8 mouse cellular contexts compared by ENCODE assay signal in the genomic region with DNA sequence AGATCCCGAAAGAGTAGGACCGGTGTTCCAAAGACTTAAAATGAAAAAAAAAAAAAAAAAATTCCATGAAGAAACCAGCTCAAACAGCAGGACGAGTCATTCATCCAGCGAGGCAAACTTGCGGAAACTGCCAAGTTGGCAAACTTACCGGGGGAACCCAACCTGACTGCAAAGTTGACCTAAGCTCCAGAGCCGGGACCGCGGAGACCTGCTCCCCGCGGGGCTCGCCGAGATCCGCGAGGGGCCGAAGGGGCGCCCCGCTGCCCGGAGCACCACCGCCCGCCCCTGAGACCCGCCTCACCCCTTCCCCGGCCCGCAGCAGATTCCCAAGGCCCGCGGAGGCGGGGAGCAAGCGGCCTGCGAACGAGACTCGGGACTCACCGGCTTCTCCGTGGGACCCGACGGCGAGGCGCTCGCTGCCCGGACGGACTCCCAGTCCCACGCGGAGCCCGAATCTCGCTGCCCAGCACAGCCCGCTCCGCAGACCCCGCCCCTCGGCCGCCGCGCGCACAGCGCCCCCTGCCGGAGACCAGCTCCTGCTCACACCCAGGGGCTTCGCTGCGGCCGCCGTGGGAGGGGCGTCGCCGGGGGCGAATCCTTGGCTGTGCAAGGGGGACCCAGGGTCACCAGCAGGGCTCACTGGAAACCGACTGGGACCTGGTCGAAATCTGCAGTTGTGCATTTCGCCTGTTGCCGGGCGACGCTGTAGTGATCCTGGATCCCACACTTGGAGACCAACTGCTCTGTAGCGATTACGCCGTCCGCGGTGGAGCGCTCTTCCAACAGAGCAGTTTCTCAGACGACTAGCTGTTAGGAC. TPM values are rescaled to one million over a fixed set of nuclear protein-coding genes. Genes with fewer than 3 reads are reported as not detected.
DNase-seq lines count a peak whose midpoint lies in the region; ATAC-seq lines count a peak whose summit lies in the region.

A gene (minus strand): TSS at position 461 of the 817 bp plus-strand sequence.

- H3K4me2 ChIP-seq in intestine, embryonic 15.5 days (replicated peaks), result peak within 1 kb of the TSS; percentile 98

- WGBS in intestine, embryonic 15.5 days, result under 1% methylated on average over 75 of the region's 75 CpGs

- H3K36me3 ChIP-seq in intestine, embryonic 15.5 days, result no peaks in the 10 kb centered on the region

- no peaks in the 10 kb centered on the region for H3K27me3 ChIP-seq in intestine, embryonic 15.5 days (replicated peaks)

- intact Hi-C loops in left cerebral cortex, postnatal 14 days (cut with DNase I), result loop anchor here (1.0 kb wide), 1 partner anchor 255 kb away; no protein-coding TSS in a partner anchor

- peak; percentile 83 for DNase-seq in adipocyte (ENCODE audit: low spot score)
- DNase-seq in embryo, embryonic 10.5 days (ENCODE audit: low spot score), result peak; percentile 86
- DNase-seq in gastrocnemius, postnatal 4 days (ENCODE audit: low spot score in 2 of 2), result peak; percentile 93 to 94
- peak; percentile 64 to 78 for DNase-seq in left cerebral cortex, postnatal 14 days (ENCODE audit: low spot score in 2 of 2)
- DNase-seq in right cerebral cortex, postnatal 36 days (ENCODE audit: low spot score in 2 of 2), result peak; percentile 37 to 56
- peak; percentile 84 to 96 for DNase-seq in urinary bladder, postnatal 4 days (ENCODE audit: low spot score in 2 of 2)

- peak within 1 kb of the TSS; percentile 65 for H3K9ac ChIP-seq in intestine, embryonic 15.5 days

- H3K4me1 ChIP-seq in intestine, embryonic 15.5 days (replicated peaks), result peaks cover 2% of the 10 kb centered on the region; the same call in 1 of the 2 replicates

- H3K27ac ChIP-seq in intestine, embryonic 15.5 days, result no peak within 1 kb of the TSS

- peak within 1 kb of the TSS; percentile 70 for H3K4me3 ChIP-seq in intestine, embryonic 15.5 days (replicated peaks)

- ATAC-seq in intestine, embryonic 15.5 days, result peak; percentile 97
- ATAC-seq in megakaryocyte-erythroid progenitor cell, adult 5-6 weeks (replicated peaks; ENCODE audit: low FRiP score, low TSS enrichment, poor library complexity, severe bottlenecking), result peak; percentile 89

- H3K9me3 ChIP-seq in intestine, embryonic 15.5 days, result no peaks in the 10 kb centered on the region

RNA-seq across cellular contexts. Expression of the gene that starts here (rescaled TPM):
- total RNA-seq in gastrocnemius, postnatal 4 days (2021), result under 1 TPM; 0.76 to 0.80 TPM
- polyA plus RNA-seq in intestine, embryonic 15.5 days (2015; fragmentation: Nextera tagmentation; extraction: Ambion mirVana), result 5.7 and 6.5 TPM in 2 replicates
- total RNA-seq in left cerebral cortex, postnatal 14 days (2021), result under 1 TPM; 0.97 to 0.99 TPM
- total RNA-seq in megakaryocyte-erythroid progenitor cell, adult 5-6 weeks (2014; fragmentation: Nextera tagmentation), result not detected in 2 replicates
- not detected in 2 replicates for total RNA-seq in megakaryocyte-erythroid progenitor cell, adult 5-6 weeks (2017)

Comparison
In these comparisons a context has a peak if more than half of its experiments do, and no peak if none do; other contexts are left out.
1. Peak in DNase-seq in gastrocnemius, postnatal 4 days; RNA of the gene not detected or under 1 TPM.
2. Peak in DNase-seq in left cerebral cortex, postnatal 14 days; RNA of the gene not detected or under 1 TPM.
3. Peak in ATAC-seq in megakaryocyte-erythroid progenitor cell, adult 5-6 weeks; RNA of the gene not detected or under 1 TPM.